Mouse (Mus musculus): ENCODE measurements around the gene Wdr59. TPM values are rescaled to one million over a fixed set of nuclear protein-coding genes. Genes with fewer than 3 reads are reported as not detected.

Gene Wdr59
- total RNA-seq (2021), result 10 to 100 TPM in 1 of 2 experiments, 1 to 10 TPM in 1; 9.7 to 11.5 TPM
- long read RNA-seq, experiment 1, full-length matches to known transcripts, result 3 of 14 reads
- long read RNA-seq, experiment 1, partial matches to known transcripts, result 5 of 14 reads
- long read RNA-seq, experiment 1, other reads (novel, unspliced or antisense), result 6 of 14 reads
- long read RNA-seq, experiment 2, full-length matches to known transcripts, result 1 of 7 reads
- long read RNA-seq, experiment 2, partial matches to known transcripts, result 5 of 7 reads
- long read RNA-seq, experiment 2, other reads (novel, unspliced or antisense), result 1 of 7 reads

- DNase-seq, result peak; percentile 92
Observed at GRCm38 (mm10) chr8:111521713-111522429, at the start of gene Wdr59. Wdr59 (minus strand) TSS chr8:111522092.

DNA sequence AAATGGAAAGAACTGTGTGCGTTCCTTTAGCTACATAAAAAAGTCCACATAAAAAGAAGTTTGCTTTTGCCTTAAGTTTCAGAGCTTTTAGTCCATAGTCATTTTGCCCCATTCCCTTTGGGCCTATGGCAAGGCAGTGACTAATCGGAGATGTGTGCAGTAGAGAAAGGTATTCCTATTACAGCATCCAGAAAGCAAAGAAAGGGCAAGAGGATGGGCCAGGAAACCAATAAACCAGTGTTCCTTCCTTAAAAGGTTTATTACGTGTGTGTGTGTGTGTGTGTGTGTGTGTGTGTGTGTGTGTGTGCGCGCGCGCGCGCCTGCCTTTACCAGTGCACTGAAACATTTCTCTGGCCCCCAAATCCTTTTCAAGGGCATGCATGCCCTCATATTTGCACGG lies 49.8 kb upstream of the Wdr59 start:
- DNase-seq, result no peak

GRCm38 (mm10) chr8:111570432-111570831 lies 48.5 kb upstream of the Wdr59 start:
- DNase-seq, result no peak

DNA sequence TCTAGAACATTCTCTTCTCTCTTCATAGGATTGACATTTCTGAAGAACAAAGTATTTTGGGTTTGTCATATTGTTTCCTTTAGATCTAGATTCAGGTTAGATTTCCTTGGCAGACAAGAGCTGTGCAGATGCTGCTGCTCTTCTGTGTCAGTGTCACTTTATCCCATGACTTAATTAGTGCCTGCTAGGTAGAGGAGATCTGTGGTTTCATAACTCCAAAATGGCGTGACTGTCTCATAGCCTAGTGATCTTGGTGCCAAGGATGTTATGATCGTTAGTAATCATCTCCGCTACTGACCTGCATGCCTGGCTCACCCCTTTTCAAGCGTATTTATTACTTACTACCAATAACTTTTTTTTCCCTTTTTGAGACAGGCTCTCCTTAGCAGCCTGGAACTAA lies 48.0 kb upstream of the Wdr59 start:
- DNase-seq, result no peak

GRCm38 (mm10) chr8:111568029-111568428 lies 46.1 kb upstream of the Wdr59 start:
- DNase-seq, result no peak

GRCm38 (mm10) chr8:111567571-111567970 lies 45.7 kb upstream of the Wdr59 start:
- no peak for DNase-seq

- DNase-seq, result no peak
Observed at GRCm38 (mm10) chr8:111566326-111566725, 44.4 kb upstream of the Wdr59 start.

DNA sequence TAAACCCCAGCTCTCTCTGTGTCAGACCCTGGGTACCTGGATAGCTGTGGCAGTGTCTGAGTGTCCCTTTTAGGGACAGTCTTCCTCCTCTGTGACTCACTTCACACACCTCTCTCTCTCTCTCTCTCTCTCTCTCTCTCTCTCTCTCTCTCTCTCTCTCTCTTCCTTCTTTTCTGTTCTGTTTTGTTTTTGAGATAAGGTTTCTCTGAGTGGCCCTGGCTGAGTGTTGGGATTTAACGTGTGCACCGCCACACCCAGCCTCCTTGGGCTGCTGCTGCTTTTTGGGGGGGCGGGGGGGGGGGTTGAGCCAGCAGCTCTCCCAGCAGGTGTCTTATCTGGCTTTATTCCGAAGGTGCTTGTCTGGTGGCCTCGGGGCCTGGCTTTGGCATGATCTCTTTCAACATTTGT lies 43.9 kb upstream of the Wdr59 start:
- DNase-seq, result no peak

DNA sequence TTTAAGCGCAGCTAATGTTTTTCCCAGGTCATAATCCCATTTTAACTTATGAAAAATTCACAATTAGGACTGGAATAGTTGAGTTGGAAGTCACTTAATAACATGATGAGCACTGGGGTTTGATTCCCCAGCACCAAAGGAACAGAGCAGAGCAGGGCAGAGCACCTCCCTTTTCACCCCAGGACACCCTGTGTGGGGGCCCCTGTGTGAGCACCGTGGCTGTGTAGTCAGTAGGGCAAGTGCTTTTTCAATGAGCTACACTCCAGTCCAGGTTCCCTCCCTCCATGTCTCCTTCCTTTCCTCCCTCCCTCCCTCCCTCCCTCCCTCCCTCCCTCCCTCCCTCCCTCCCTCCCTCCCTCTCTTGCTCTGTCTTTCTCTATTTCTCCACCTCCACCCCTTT lies 42.2 kb upstream of the Wdr59 start:
- DNase-seq, result no peak

GRCm38 (mm10) chr8:111563687-111564086 lies 41.8 kb upstream of the Wdr59 start:
- DNase-seq, result no peak

DNA sequence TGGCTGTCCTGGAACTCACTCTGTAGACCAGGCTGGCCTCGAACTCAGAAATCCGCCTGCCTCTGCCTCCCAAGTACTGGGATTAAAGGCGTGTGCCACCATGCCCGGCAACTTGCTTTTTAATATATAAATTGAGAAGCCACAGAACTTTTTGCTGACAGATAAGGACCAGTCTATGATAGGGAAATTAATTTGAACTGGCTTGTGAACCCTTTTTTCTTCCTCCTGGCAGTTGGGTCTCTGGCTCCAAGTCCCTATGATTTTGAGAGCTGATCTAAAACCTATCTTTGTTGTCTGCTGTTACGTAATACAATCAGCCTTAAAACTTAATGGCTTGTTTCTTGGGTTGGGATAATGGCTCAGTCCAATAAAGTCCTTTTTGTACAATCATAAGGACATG lies 41.2 kb upstream of the Wdr59 start:
- DNase-seq, result no peak

GRCm38 (mm10) chr8:111562274-111562803 lies 40.4 kb upstream of the Wdr59 start:
- no peak for DNase-seq

GRCm38 (mm10) chr8:111561824-111562223 lies 39.9 kb upstream of the Wdr59 start:
- no peak for DNase-seq

GRCm38 (mm10) chr8:111551511-111552130 lies 29.7 kb upstream of the Wdr59 start:
- DNase-seq, result no peak

GRCm38 (mm10) chr8:111550002-111550870 lies 28.3 kb upstream of the Wdr59 start:
- DNase-seq, result no peak

GRCm38 (mm10) chr8:111548201-111548600 lies 26.3 kb upstream of the Wdr59 start:
- DNase-seq, result no peak

GRCm38 (mm10) chr8:111547144-111547543 lies 25.3 kb upstream of the Wdr59 start:
- DNase-seq, result no peak

- no peak for DNase-seq
Observed at GRCm38 (mm10) chr8:111545406-111546156, 23.7 kb upstream of the Wdr59 start.

- no peak for DNase-seq
Observed at GRCm38 (mm10) chr8:111543712-111544380, 22.0 kb upstream of the Wdr59 start.

DNA sequence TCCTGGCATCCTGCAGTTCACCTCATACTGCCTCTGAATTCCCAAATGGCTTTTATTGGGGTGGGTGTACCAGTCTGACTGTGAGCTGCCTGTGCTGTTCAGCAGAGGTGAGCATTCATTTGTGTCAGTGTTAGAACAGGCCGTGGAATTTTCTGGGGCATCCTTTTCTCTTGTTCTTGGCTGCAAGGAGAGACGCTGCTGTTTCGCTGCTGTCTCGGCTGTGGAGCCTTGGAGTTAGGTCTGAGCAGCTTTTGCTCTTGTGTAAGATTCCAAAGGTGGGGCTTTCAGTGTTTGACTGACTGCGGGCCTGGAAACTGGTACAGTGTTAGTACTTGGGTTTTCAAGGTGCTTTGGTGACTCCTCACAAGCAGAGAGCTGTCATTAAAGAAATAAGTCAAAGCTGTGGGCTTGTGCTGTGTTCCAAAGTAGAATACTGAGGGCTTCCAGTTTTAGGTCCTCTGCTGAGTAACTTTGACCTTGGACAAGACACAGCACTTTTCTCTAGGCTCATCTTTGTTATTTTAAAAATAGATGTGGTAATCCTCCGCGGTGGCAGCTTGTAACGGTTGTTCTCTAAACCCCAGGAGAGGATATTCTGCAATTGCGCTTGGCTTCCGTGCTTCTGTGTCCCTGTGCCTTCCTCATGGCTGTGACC lies 17.7 kb upstream of the Wdr59 start:
- DNase-seq, result no peak

Data from gastrocnemius, postnatal 10 days (tissue).